Mouse (Mus musculus) hematopoietic stem cell, adult 5-6 weeks (primary cell): ENCODE results near the gene Mpzl1. TPM values are rescaled to one million over a fixed set of nuclear protein-coding genes. Genes with fewer than 3 reads are reported as not detected.

Experiments
- ATAC-seq, 2 experiments: fragments of 125-278 bp in 1 of 2; replicated peaks in 1 of 2; 2 replicates each; pipeline ENCODE4 v1.8.0; 2016 to 2017; ENCODE audit warnings: inconsistent platforms in 2 of 2, mild to moderate bottlenecking in 2 of 2, moderate number of reproducible peaks in 2 of 2, low read depth in 1 of 2, moderate TSS enrichment in 1 of 2; ENCODE audit not compliant: low FRiP score in 2 of 2, poor library complexity in 2 of 2, severe bottlenecking in 2 of 2, insufficient read depth in 1 of 2, low TSS enrichment in 1 of 2
- total RNA-seq: library from RNA; stranded (forward); fragments of 172-1452, 232-1000 nt; gene quantifications from 2 replicates; pipeline ENCODE4 v1.2.3, GENCODE M21; 2017

Mpzl1 gene
- total RNA-seq, 1 experiment from 2014 or later = 4.3 TPM

DNA sequence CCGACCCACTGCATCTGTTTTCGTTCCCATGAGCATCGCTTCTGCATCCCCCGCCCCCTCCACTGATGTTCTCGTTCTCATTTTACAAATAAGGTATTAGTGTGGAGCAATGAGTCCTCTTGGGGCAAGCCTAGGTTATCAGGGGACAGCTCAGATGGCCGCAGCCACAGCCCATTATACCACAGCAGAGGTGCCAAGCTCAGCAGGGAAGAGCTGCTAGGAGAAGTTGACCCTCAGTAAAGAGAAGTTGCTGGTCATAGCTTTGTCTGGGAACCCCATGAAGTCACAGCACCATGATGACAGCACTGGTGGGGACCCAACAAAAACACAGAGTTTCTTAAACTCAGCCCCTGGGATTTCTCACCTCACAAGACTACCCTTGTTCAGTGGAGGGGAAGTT lies 27.4 kb upstream of the Mpzl1 start:
- ATAC-seq = no peak

GRCm38 (mm10) chr1:165661191-165661590 lies 26.9 kb upstream of the Mpzl1 start:
- ATAC-seq = no peak

GRCm38 (mm10) chr1:165660774-165661173 lies 26.4 kb upstream of the Mpzl1 start:
- peak; percentile 44 to 61; a peak in 2 of 4 replicates for ATAC-seq

DNA sequence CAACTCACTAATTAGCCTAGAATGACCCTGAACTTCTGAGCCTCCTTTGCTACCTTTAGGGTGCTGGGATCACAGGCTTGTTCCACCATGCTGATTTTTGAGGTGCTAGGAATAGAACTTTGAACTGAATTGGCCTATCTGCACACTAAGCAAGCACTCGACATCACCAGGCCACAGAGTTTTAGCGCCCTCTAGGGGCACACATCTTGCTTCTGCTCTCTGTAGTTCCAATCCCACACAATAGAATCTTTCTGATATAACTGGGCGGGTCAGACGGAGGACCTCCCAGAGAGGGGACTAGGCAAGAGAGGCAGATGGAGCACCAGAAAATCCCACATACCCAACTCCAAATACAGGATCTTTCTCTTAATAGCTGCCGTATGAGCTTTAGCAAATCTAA lies 24.3 kb upstream of the Mpzl1 start:
- ATAC-seq = peak; percentile 54 to 72; a peak in 2 of 4 replicates

GRCm38 (mm10) chr1:165655482-165655881 lies 21.1 kb upstream of the Mpzl1 start:
- ATAC-seq = no peak

DNA sequence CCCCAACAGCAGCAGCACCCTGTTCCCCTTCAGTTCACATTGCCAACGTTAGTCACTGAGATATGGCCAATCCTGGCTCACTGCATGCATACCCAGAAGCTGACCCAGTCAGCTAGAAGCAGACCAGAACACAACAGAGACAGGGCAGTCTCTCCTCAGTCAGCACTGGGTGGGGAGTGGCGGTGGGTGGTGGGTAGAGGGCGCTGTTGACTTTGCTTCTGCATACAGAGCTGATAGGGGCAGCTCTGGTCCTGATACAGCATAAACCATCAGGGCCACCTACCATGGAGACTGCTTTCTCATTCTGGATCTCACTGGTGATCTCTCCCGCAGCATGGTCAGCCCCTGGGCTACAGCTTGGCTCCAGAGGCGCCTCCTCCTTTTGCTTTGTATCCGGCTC lies 20.7 kb upstream of the Mpzl1 start:
- no peak for ATAC-seq

DNA sequence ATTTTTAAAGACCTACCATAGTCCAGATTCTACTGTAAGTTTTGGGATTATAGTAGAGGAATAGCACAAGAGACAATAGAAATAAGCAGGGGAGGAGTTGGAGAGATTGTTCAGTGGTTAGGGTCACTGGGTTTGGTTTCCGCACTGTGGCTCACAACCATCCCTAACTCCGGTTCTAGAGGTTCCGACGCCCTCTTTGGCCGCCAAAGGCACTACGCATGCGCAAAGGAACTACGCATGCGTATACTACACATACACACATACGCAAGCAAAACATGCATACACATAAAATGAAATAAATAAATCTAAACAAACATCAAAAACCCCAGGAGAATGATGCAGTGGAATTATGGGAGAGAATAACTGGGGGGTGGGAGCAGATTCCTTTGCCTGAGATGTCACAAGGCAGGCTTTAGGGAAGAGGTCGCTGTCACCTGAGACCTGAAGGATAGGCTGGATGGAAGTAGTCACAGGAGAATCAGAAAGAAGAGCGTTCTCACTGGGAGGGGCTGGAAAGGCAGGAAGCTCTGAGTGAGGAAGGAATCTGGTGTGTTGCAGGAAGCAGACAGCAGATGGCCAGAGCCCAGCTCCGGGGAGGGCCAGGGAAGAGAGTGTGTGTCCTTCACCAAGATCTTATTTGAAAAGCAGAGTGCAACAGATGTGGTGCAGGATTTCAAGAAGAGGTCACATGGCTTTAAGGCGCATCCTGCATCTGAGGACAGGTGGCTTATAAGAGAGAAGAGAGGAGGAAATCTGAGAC lies 19.0 kb upstream of the Mpzl1 start:
- ATAC-seq = 0 out of 4 replicates have a peak, but pooled peaks of 1 of the 2 experiments have one; percentile 18

DNA sequence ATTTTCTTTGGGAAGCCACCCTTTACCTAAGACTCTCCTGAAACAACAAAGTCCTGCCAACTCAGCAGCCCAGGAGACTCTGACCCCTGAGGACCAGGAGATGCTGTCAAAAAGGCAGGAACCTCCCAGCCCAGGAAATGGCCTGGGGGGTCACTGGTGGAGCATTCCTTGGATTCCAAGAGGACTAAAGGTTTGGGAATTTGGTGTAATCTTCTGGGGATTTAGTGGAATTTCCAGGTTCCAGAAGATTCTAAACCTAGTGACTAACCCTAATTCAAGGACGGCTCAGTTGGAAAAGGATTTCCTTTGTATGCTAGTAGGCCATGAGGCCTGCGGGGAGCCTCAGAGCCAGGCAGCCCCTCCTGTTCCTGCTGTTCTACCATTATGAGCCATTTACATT lies 18.2 kb upstream of the Mpzl1 start:
- no peak for ATAC-seq

DNA sequence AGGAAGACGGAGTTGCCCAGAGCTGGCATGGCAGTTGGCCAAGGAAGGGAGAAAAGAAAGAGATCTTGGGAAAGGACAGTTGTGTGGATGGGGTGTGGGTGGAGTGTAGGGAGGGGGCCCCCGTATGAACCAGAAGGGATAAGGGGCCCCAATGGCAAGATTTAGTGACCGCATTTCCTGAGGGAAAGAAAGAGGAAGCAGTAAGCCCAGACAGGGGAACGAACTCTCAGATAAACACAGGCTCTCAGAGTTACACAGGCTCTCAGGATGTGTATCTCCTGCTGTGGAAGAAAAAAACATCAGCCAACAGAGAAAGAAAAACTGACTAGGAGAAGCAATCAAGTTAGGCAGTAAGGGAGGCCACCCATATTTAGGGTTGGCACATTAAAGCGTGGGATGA lies 16.8 kb upstream of the Mpzl1 start:
- peak; percentile 77 to 78 for ATAC-seq

DNA sequence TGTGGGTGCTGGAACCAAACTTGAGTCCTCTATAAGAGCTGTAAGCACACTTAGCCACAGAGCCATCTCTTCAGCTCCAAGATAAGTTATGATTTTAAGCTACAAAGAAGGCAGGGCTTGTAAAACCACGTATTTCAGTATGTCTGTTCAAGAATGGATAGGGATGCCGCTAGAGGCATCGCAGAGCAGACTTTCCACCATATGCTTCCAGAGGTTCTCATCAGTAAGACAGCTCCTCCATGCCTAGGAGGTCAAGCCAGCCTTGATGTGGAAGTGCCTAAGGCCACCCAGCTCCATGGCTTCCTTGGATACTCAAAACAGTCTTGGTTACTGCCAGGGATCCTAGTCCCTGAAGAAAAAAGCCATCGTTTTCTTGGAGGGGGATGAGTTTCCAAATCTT lies 10.8 kb upstream of the Mpzl1 start:
- no peak for ATAC-seq

DNA sequence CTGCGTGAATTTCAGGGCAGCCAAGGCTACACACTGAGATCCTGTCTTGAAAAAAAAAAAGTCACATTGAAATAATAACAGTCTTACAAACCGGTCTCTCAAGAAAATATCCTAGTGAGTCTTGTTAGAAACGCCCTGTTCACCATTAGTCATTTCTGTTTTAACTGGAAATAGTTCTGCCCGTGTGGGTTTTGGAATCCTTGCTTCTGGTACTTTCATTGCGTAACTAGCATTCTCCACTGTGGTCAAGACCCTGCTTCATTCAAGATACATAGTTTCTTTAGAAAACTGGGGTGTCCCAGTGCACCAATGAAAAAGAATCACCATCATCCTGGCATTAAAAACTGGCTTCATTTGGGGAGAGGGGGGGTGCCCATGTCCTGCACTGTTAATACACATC lies 9.4 kb upstream of the Mpzl1 start:
- no peak for ATAC-seq

- 0 out of 4 replicates have a peak, but pooled peaks of 1 of the 2 experiments have one; percentile 4 for ATAC-seq
Observed at GRCm38 (mm10) chr1:165642780-165643311, 8.5 kb upstream of the Mpzl1 start.

- peak; percentile 68 to 71 for ATAC-seq
Observed at GRCm38 (mm10) chr1:165641786-165642771, 7.7 kb upstream of the Mpzl1 start.

- peak; percentile 50 to 52; a peak in 3 of 4 replicates for ATAC-seq
Observed at GRCm38 (mm10) chr1:165641271-165641771, 7.0 kb upstream of the Mpzl1 start.

DNA sequence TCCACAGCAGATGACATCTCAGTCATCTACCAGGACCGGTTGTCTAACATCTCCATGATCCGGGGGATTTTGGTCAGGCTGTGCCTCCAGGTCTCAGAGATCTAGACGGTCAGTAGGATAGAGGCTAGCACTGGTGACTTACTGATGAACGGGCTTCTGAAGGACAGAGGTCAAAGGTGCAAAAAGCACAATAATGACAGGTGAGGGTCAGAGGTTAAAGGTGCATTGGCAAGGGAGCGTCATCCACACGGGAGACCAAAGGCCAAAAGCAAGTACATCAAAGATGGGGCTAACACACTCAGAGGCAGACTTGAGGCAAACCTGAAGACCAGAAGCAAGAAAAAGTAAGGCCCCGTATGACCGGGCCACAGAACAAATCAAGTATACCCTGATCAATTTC lies 2.0 kb upstream of the Mpzl1 start:
- ATAC-seq = no peak

- no peak for ATAC-seq
Observed at GRCm38 (mm10) chr1:165635055-165635897, 938 bp upstream of the Mpzl1 start.

DNA sequence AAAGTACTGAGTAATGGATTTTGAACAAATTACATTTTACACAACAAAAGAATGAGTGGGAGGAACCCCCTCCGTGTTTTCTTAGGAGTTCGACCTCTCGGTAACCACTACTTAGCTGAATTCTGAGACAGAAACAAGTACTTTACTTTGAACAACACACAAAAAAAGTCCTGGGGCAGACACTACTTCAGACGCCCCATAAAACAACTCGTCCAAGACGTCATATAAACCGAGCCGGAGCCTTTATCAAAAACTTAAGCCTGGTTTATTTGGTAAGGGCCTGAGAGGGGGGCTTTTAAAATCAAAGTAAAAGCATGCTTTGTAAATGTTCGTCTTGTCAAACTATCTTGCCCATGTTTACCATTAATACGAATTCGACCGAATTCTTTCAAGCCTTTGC lies 993 bp downstream of the Mpzl1 start:
- ATAC-seq = no peak
